Mouse (Mus musculus): ENCODE data around the gene Psmd11.

- no peak for TF ChIP-seq CTCF (IDR thresholded peaks at IDR 0.05; ENCODE audit: low read depth, low read length)
- TF ChIP-seq POLR2AphosphoS5 (IDR thresholded peaks at IDR 0.05; ENCODE audit: insufficient replicate concordance, low read depth, low read length) = no peak
- TF ChIP-seq TAL1 (conservative IDR thresholded peaks at IDR 0.05; ENCODE audit: low read depth, low read length) = no peak
- no peak for TF ChIP-seq GATA1 (IDR thresholded peaks at IDR 0.05; ENCODE audit: borderline replicate concordance, low read length)
- no peak for TF ChIP-seq GATA2 (IDR thresholded peaks at IDR 0.05; ENCODE audit: borderline replicate concordance, low read depth, low read length)
Observed at GRCm38 (mm10) chr11:80495972-80496371, 67.6 kb downstream of the Psmd11 start.

All from G1E (cell line).